Mouse (Mus musculus) ES-CJ7 (cell line): Measurements from ENCODE around the gene Zfp451.
A peak's percentile ranks its signal among the peaks of the same experiment; 100 is the strongest.

Experiments
- DNase-seq: peaks from one replicate; pipeline ENCODE4 v3.0.0; 2011; ENCODE audit warnings: low read depth, low spot score

Gene Zfp451

GRCm38 (mm10) chr1:33813868-33814794 lies at the start of gene Zfp451:
Gene Zfp451 (minus strand): TSS chr1:33814595.
- peak; percentile 92 for DNase-seq

GRCm38 (mm10) chr1:33846807-33847206 lies 32.4 kb upstream of the Zfp451 start:
- DNase-seq = no peak

DNA sequence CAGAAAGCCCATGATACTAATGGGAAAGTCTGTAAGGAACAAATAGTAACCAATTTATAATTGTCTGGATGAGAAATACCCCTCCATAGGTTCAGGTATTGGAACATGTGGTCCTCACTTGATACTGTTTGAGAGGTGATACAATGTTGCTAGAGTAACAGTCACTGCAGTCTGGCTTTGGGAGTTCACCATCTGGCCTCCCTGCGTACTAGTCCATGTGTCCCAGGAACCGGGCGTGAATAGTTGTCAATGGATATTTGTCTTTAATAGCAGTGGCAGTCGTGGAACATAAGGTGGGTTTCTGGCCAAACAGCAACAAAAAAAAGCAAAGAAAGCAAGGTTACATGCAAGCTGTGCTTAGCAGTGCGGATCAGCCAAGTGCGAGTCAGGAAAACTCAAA lies 29.4 kb upstream of the Zfp451 start:
- no peak for DNase-seq

DNA sequence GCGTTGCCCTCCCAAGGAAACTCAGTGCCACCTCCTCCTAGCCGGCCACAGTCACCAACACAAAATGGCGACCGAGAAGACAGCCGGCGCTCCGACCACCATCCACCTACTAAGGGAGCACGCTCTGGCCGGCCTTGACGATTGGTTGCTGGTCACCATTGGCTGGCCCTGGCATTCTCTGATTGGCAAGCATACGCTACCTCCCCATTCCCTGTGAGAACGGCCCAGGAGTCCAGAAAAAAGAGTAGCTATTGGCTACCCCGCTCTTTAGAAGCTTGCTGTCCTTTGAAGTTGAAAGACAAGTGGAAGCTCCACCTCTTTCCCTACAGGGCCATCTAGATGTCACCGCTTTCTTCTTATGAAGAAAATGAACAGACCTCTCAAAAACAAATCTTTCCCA lies 24.6 kb upstream of the Zfp451 start:
- DNase-seq = peak; percentile 40

DNA sequence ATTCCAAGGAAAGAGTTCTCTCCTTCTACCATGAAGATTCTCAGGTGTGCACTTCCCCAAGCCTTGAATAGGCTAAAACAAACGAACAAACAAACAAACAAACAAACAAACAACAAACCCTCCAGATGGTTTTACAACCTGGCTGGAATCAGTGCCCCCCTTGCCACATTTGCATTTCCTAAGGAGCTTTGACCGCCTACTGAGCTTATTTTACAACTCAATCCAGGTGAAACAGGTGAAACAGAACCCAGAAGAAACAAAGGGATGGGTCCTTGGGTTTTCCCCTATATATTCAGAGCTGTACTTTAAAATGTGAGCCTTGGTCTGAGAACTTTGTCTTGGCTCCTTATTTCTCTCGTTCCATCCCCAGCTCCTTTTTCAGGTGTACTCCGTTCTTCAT lies 16.2 kb upstream of the Zfp451 start:
- DNase-seq = peak; percentile 80

DNA sequence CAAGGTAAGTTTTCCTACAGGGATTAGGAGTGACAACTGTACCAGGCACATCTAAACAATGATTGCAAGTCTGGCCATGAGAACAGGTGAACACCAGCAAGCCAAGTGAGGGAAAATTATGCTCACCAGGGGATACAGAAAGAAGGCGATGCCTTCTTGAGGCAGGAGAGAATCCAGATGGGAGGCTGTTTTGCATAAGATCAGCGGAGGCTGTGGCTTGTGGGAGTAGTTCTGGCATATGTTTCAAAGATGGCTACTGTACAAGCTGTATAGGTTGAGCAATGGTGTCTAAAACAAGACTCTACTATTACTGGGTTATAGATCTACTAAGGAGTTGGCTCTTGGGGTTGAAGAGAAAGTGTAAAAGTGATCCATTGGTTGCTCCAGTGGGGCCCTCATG lies 3.5 kb upstream of the Zfp451 start:
- DNase-seq = no peak

GRCm38 (mm10) chr1:33813495-33813867 lies 914 bp downstream of the Zfp451 start:
- no peak for DNase-seq

DNA sequence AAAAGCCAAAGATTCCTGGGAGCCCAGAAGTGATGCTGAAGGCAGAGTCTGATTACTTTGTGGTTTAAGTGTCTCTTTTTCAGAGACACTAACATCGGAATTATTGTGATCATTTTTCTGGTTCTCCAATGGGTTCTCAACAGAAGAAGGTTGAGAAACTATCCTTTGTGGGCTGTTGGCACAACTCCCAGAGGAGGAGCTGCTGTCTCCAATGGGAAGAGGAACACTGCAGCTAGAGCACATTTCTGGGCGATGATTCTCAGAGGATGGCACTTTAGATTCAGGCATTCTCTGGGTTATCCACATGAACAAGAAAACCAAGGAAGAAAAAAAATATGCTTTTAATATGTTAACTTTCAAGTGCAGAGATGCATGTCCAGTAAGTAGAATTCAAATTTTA lies 11.1 kb downstream of the Zfp451 start:
- DNase-seq = no peak

- no peak for DNase-seq
Measured at GRCm38 (mm10) chr1:33799620-33800019, 14.8 kb downstream of the Zfp451 start.

GRCm38 (mm10) chr1:33788493-33788892 lies 25.9 kb downstream of the Zfp451 start:
- no peak for DNase-seq

GRCm38 (mm10) chr1:33788072-33788471 lies 26.3 kb downstream of the Zfp451 start:
- no peak for DNase-seq

- no peak for DNase-seq
Measured at GRCm38 (mm10) chr1:33784561-33784960, 29.8 kb downstream of the Zfp451 start.

DNA sequence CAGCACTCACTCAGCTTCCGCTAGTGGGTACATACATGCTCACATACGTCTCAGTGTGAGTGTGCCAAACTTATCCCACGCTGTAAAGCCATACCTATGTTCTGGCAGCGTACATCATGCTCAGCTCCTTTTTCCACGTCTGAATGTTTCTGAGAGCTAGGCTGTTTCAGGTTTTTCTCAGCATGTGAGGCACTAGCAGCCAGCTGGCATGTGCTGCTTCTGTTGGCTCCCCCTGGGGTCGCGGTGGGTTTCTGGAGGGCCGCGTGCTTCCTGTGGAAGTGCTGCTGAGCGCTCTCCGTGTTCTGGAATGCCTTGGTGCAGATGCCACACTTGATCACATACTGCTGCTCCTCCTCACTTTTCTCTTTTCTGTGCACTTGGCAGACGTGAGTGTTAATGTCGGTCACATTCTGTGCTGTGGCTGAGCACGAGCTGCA lies 38.2 kb downstream of the Zfp451 start:
- no peak for DNase-seq

GRCm38 (mm10) chr1:33772106-33772505 lies 42.3 kb downstream of the Zfp451 start:
- no peak for DNase-seq

DNA sequence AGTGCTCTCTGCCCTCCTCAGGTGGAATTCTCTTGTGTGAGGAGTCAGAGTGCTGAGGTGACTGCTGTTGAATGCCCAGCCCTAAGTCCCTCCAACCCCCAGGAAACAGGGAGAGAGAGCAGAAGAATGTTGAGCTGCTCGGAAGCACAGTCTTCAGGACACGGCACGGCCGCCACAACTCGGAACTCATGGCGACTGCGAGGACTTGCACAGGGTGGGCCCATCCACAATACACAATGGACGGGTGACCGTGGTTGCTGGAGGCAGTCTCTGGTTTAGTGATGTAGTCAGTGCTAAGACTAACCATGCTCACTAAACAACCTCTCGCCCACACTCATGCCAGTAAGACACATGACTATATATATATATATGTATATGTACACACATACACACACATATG lies 42.8 kb downstream of the Zfp451 start:
- DNase-seq = no peak

GRCm38 (mm10) chr1:33768827-33769226 lies 45.6 kb downstream of the Zfp451 start:
- DNase-seq = no peak

GRCm38 (mm10) chr1:33768091-33768787 lies 46.2 kb downstream of the Zfp451 start:
- DNase-seq = no peak

- DNase-seq = no peak
Measured at GRCm38 (mm10) chr1:33766520-33767508, 47.6 kb downstream of the Zfp451 start.

GRCm38 (mm10) chr1:33765468-33766080 lies 48.8 kb downstream of the Zfp451 start:
- DNase-seq = no peak

- no peak for DNase-seq
Measured at GRCm38 (mm10) chr1:33763826-33764225, 50.6 kb downstream of the Zfp451 start.

GRCm38 (mm10) chr1:33758488-33758887 lies 55.9 kb downstream of the Zfp451 start:
- DNase-seq = no peak
